Mouse (Mus musculus): ENCODE measurements around the gene Gm49333.

DNA sequence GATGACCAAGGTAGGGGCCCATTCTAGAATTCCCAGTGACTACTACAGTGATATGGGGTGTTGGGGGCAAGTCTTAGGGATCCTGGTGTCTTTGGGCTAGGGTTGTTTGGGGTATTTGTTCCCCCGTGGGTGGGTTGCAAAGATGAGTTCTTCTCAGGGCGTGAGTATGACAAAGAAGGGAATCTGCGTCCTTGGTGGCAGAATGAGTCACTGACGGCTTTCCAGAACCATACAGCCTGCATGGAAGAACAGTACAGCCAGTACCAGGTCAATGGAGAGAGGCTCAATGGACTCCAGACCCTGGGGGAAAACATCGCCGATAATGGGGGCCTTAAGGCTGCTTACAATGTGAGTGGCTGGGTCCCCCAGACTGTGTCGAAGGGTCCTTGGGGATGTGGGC is 32.5 kb downstream of the Gm49333 start:
- TF ChIP-seq CTCF (IDR thresholded peaks at IDR 0.05; ENCODE audit: insufficient read depth, low read length), result no peak
- TF ChIP-seq POLR2A (IDR thresholded peaks at IDR 0.05; ENCODE audit: borderline replicate concordance, extremely low read depth, low read depth, low read length), result no peak

Measured in lung, adult 2 months (tissue).